Mouse (Mus musculus) neural tube, embryonic 11.5 days (tissue): ENCODE data around the gene Lipi. TPM values are rescaled to one million over a fixed set of nuclear protein-coding genes. Genes with fewer than 3 reads are reported as not detected.

Experiments used
- ATAC-seq: fragments of 200-750 bp; cut with Nextera tagmentation; 2 replicates; pipeline ENCODE4 v1.8.0; 2017; ENCODE audit warnings: moderate number of reproducible peaks, mild to moderate bottlenecking, moderate TSS enrichment, moderate library complexity; ENCODE audit not compliant: insufficient read depth, low FRiP score, low TSS enrichment
- DNase-seq: peaks from one replicate; pipeline ENCODE4 v3.0.0-alpha.2; 2015; ENCODE audit warnings: low spot score
- H3K27ac ChIP-seq: fragments of 300-500 bp; sonication (generic); 2 replicates; pipeline ENCODE4 v1.5.1; 2014; ENCODE audit warnings: low read depth, mild to moderate bottlenecking, low read length
- H3K27me3 ChIP-seq: fragments of 300-500 bp; sonication (generic); 2 replicates; pipeline ENCODE4 v1.6.1; 2014; ENCODE audit warnings: mild to moderate bottlenecking, low read length, mixed read lengths; ENCODE audit not compliant: control insufficient read depth, insufficient read depth
- H3K36me3 ChIP-seq: fragments of 300-500 bp; sonication (generic); 2 replicates; pipeline ENCODE4 v1.6.1; 2014; ENCODE audit warnings: mild to moderate bottlenecking, low read length, moderate library complexity, mixed read lengths; ENCODE audit not compliant: control insufficient read depth, insufficient read depth
- H3K4me1 ChIP-seq: fragments of 300-500 bp; sonication (generic); 2 replicates; pipeline ENCODE4 v1.6.1; 2014; ENCODE audit warnings: low read length, mixed read lengths; ENCODE audit not compliant: control insufficient read depth, insufficient read depth
- H3K4me2 ChIP-seq: fragments of 300-500 bp; sonication (generic); 2 replicates; pipeline ENCODE4 v1.6.1; 2014; ENCODE audit warnings: low read depth, mild to moderate bottlenecking, moderate library complexity
- H3K4me3 ChIP-seq: fragments of 300-500 bp; sonication (generic); 2 replicates; pipeline ENCODE4 v1.5.1; 2014; ENCODE audit warnings: low read depth, low read length
- H3K9ac ChIP-seq: fragments of 300-500 bp; sonication (generic); 2 replicates; pipeline ENCODE4 v1.6.1; 2014; ENCODE audit warnings: mild to moderate bottlenecking, low read length
- H3K9me3 ChIP-seq: fragments of 300-500 bp; sonication (generic); 2 replicates; pipeline ENCODE4 v1.6.1; 2016; ENCODE audit warnings: low read length; ENCODE audit not compliant: control insufficient read depth
- WGBS: fragments of 180-500 bp; shearing (Covaris S2); extraction: QIAGEN DNeasy Blood & Tissue Kit; methylation state at CpG from one replicate; pipeline ENCODE4 v1.1.7; 2014; 5-methylcytosine and 5-hydroxymethylcytosine counted together
- polyA plus RNA-seq: library from polyadenylated mRNA; unstranded; fragments of >200 nt; fragmentation: Nextera tagmentation; extraction: Ambion mirVana; gene quantifications from 2 replicates; pipeline ENCODE4 v1.2.1, GENCODE M21; 2014

Gene Lipi
- polyA plus RNA-seq, 1 experiment from 2014 or later: not detected

- 64% methylated on average over 5 of the region's 5 CpGs for WGBS
- no peak overlapping the region for H3K4me2 ChIP-seq
- no peaks in the 10 kb centered on the region for H3K4me1 ChIP-seq
Observed at GRCm38 (mm10) chr16:75582279-75582678, 3.6 kb downstream of the Lipi start.

GRCm38 (mm10) chr16:75562910-75563309, 23.0 kb downstream of the Lipi start:
- ATAC-seq: no peak
- H3K4me3 ChIP-seq: no peak overlapping the region
- H3K36me3 ChIP-seq: no peaks in the 10 kb centered on the region
- 81% methylated on average over 2 of the region's 2 CpGs for WGBS
- no peaks in the 10 kb centered on the region for H3K4me1 ChIP-seq
- no peak for DNase-seq
- no peaks in the 10 kb centered on the region for H3K27me3 ChIP-seq
- no peak overlapping the region for H3K9ac ChIP-seq
- H3K9me3 ChIP-seq: no peaks in the 10 kb centered on the region
- no peak overlapping the region for H3K4me2 ChIP-seq
- no peak overlapping the region for H3K27ac ChIP-seq

More at GRCm38 (mm10) chr16:75582279-75582678, 3.6 kb downstream of the Lipi start:
- Histone ChIP-seq H3K4me3 (no peak overlapping the region), H3K9me3 (no peaks in the 10 kb centered on the region), H3K36me3 (no peaks in the 10 kb centered on the region), H3K9ac (no peak overlapping the region), H3K27ac (no peak overlapping the region), H3K27me3 (no peaks in the 10 kb centered on the region)
- ATAC-seq (no peak), DNase-seq (no peak)

GRCm38 (mm10) chr16:75545310-75545709, 40.6 kb downstream of the Lipi start:
- no peaks in the 10 kb centered on the region for H3K4me1 ChIP-seq
- no peak overlapping the region for H3K4me2 ChIP-seq

GRCm38 (mm10) chr16:75537784-75538565, 47.9 kb downstream of the Lipi start:
- H3K4me2 ChIP-seq: no peak overlapping the region
- H3K4me3 ChIP-seq: no peak overlapping the region
- no peaks in the 10 kb centered on the region for H3K9me3 ChIP-seq
- H3K4me1 ChIP-seq: no peaks in the 10 kb centered on the region
- no peak for DNase-seq
- H3K36me3 ChIP-seq: no peaks in the 10 kb centered on the region
- no peak for ATAC-seq
- H3K9ac ChIP-seq: no peak overlapping the region
- no peaks in the 10 kb centered on the region for H3K27me3 ChIP-seq
- WGBS: 87% methylated on average over 7 of the region's 7 CpGs
- H3K27ac ChIP-seq: no peak overlapping the region

More at GRCm38 (mm10) chr16:75545310-75545709, 40.6 kb downstream of the Lipi start:
- H3K4me3 ChIP-seq: no peak overlapping the region
- 84% methylated on average over 1 of the region's 1 CpGs for WGBS
- no peaks in the 10 kb centered on the region for H3K27me3 ChIP-seq
- no peaks in the 10 kb centered on the region for H3K9me3 ChIP-seq
- no peak for DNase-seq
- ATAC-seq: no peak
- no peak overlapping the region for H3K27ac ChIP-seq
- H3K9ac ChIP-seq: no peak overlapping the region
- no peaks in the 10 kb centered on the region for H3K36me3 ChIP-seq

- H3K36me3 ChIP-seq: no peaks in the 10 kb centered on the region
- H3K4me2 ChIP-seq: no peak overlapping the region
- H3K27ac ChIP-seq: no peak overlapping the region
- no peak for ATAC-seq
- no peaks in the 10 kb centered on the region for H3K27me3 ChIP-seq
- no peak overlapping the region for H3K9ac ChIP-seq
- no peak for DNase-seq
- 43% methylated on average over 1 of the region's 1 CpGs for WGBS
- H3K9me3 ChIP-seq: no peaks in the 10 kb centered on the region
- H3K4me3 ChIP-seq: no peak overlapping the region
- H3K4me1 ChIP-seq: no peaks in the 10 kb centered on the region
Observed at GRCm38 (mm10) chr16:75531705-75532104, 54.2 kb downstream of the Lipi start.

GRCm38 (mm10) chr16:75496568-75496967, 89.3 kb downstream of the Lipi start:
- no peak overlapping the region for H3K27ac ChIP-seq
- no peak for ATAC-seq
- WGBS: 91% methylated on average over 4 of the region's 4 CpGs

More at GRCm38 (mm10) chr16:75496568-75496967, 89.3 kb downstream of the Lipi start:
- no peaks in the 10 kb centered on the region for H3K4me1 ChIP-seq
- no peaks in the 10 kb centered on the region for H3K9me3 ChIP-seq
- H3K27me3 ChIP-seq: no peaks in the 10 kb centered on the region
- H3K36me3 ChIP-seq: no peaks in the 10 kb centered on the region
- H3K9ac ChIP-seq: no peak overlapping the region
- H3K4me3 ChIP-seq: no peak overlapping the region
- DNase-seq: no peak
- H3K4me2 ChIP-seq: no peak overlapping the region

Other genes starting within 250 kb of the Lipi start
- gene Rbm11, start 6.8 kb upstream of the Lipi start, polyA plus RNA-seq: 0.64 and 0.80 TPM in 2 replicates
- gene Hspa13, start 181.0 kb upstream of the Lipi start, polyA plus RNA-seq: 40.4 and 41.1 TPM in 2 replicates